Mouse (Mus musculus) megakaryocyte, embryonic 14.5 days (primary cell): ENCODE measurements at regions not wholly inside any gene's neighbourhood (a gene's known extent, or its start where the extent isn't known, plus 50 kb on each side); places are given as distances from the start of the nearest gene placed in this dataset.

Source experiments
- H3K27me3 ChIP-seq: replicated peaks from 2 replicates; pipeline ENCODE3; 2012; ENCODE audit warnings: inconsistent platforms
- H3K36me3 ChIP-seq: replicated peaks from 2 replicates; pipeline ENCODE3; 2012; ENCODE audit warnings: low read length, inconsistent platforms, mixed read lengths
- H3K4me1 ChIP-seq: 2 replicates; pipeline ENCODE4 v1.6.1; 2012; ENCODE audit warnings: inconsistent platforms
- H3K4me3 ChIP-seq: replicated peaks from 2 replicates; pipeline ENCODE3; 2012; ENCODE audit warnings: moderate library complexity, mild to moderate bottlenecking, inconsistent platforms
- H3K9me3 ChIP-seq: 2 replicates; pipeline ENCODE4 v1.6.1; 2012; ENCODE audit warnings: inconsistent platforms
- FLI1 ChIP-seq: IDR thresholded peaks from 2 replicates; pipeline ENCODE4 v1.6.1; 2012; ENCODE audit warnings: low read length, inconsistent platforms, mixed read lengths
- GATA1 ChIP-seq: IDR thresholded peaks from 3 replicates; pipeline ENCODE4 v1.6.1; 2012; ENCODE audit warnings: mixed read lengths, low read length, inconsistent platforms, borderline replicate concordance

DNA sequence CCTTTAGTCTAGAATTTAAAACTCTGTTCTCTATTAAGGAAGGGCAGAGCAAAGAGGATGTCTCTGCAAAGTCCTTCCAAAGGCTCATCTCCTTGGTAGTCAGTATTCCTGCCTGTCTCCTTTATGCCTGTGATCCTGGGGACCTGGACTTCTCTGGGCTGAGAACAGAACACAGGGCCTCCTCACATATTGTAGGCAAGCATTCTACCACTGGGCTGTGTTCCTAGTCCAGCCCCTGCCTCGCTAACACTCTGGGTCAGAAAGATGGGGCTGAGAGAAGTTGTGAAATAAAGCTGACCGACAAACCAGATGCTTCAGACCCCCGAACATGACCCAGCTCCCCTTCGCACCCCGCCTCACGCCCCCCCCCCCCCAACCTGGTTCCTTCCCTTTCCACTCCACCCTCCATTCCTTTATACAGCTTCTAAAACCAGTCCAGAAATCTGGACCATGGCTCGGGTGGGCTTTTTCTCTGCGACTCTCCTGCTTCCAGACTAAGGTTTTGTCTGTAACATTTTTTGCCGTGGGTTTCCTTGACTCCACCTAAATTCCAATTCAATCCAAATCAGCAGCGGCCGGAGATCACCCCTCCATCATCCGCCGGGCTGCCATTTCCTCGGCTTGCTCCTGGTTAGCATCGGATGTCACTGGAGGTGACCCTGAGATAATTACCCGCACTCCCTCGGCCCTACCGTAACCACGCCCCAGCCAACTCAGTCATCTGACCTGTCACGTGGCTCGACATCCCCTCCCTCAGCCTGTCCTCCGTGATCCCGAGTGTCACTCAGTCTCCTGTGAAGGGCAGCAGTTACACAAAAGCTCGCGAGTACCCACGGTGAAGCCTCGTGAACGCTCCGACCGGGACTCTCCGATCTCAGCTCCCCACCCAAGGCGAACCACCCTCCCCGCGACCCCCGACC lies 89.3 kb upstream of the Synm start:
- H3K9me3 ChIP-seq = peaks cover 30% of the 10 kb centered on the region
- no peaks in the 10 kb centered on the region for H3K36me3 ChIP-seq
- H3K27me3 ChIP-seq = peaks cover 50% of the 10 kb centered on the region
- H3K4me1 ChIP-seq = peaks cover 3% of the 10 kb centered on the region; the same call in 1 of the 2 replicates
- no peak for TF ChIP-seq FLI1
- no peak for TF ChIP-seq GATA1
- H3K4me3 ChIP-seq = peak overlapping the region; percentile 81

DNA sequence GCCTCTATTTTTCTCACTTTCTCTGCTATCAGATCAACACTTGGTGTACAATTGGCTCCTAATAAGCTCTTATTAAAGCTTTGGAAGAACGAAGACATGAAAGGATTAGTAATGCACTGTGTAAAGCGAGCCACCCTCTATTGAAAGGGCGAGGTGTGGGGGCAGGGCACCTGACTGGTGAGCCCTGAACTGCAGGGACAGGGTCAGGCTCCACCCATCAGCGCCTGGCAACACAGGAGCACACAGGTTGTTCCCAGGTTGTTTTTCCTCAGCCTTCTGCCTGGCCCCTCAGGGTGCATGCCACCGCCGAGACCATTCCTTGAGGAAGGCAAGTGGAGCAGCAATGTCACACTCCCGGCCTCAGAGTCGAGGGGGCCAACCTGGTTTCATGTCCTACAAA lies 87.3 kb upstream of the Synm start:
- Histone ChIP-seq H3K27me3 (peaks cover 50% of the 10 kb centered on the region), H3K4me1 (peaks cover 3% of the 10 kb centered on the region; the same call in 1 of the 2 replicates), H3K4me3 (no peak overlapping the region), H3K9me3 (peaks cover 28% of the 10 kb centered on the region), H3K36me3 (no peaks in the 10 kb centered on the region)
- TF ChIP-seq FLI1 (no peak), GATA1 (no peak)

DNA sequence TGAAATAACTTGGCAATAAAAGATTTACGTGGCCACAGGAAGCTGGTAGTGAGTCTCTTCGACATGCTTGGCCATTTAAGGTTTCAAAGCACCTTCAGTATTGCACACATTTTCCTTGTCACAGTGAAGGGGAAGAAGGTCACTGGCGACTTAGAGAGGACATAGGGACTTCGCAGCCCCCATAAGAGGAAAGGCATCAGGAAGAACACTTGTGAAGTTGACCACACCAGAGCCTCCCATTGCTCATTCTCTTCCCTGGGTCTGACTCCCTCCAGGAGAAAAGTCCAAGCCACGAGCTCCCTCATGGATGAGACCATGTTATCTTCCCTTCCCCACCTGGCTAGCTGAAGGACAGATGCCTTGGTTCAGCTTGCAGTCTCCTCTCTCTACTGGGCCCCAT lies 77.4 kb upstream of the Synm start:
- H3K4me3 ChIP-seq = no peak overlapping the region
- peaks cover 18% of the 10 kb centered on the region; the same call in 1 of the 2 replicates for H3K9me3 ChIP-seq
- no peaks in the 10 kb centered on the region for H3K27me3 ChIP-seq
- no peaks in the 10 kb centered on the region for H3K4me1 ChIP-seq
- TF ChIP-seq FLI1 (no peak), GATA1 (no peak)
- no peaks in the 10 kb centered on the region for H3K36me3 ChIP-seq

- H3K4me1 ChIP-seq = no peaks in the 10 kb centered on the region
- no peak overlapping the region for H3K4me3 ChIP-seq
- no peaks in the 10 kb centered on the region for H3K27me3 ChIP-seq
- H3K9me3 ChIP-seq = peaks cover 18% of the 10 kb centered on the region; the same call in 1 of the 2 replicates
- H3K36me3 ChIP-seq = no peaks in the 10 kb centered on the region
- TF ChIP-seq FLI1 = no peak
- TF ChIP-seq GATA1 = no peak
Observed at GRCm38 (mm10) chr7:67836117-67836949, 76.8 kb upstream of the Synm start.

DNA sequence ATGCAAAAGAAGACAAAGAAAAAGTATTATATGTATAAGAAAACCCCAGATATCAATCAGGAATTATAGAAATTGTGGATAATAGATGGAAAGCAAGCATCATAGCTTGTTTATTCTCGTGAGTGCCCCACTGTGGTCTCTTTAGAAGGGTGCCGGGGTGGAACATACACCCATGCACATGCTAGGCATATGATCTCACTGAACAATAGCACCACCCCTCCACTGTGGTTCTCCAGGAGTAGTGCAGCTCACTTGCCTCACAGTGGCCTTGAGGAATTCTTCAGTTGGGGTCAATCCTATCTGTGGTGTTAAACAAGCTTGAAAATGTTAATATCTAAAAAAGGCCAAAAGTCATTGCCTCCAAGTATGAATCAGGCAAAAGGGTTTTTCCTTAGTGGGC lies 72.2 kb upstream of the Synm start:
- no peak for TF ChIP-seq GATA1
- TF ChIP-seq FLI1 = no peak
- Histone ChIP-seq H3K9me3 (0 out of 2 replicates have a peak, but pooled peaks cover 9% of the 10 kb centered on the region), H3K27me3 (peaks cover 8% of the 10 kb centered on the region), H3K36me3 (no peaks in the 10 kb centered on the region), H3K4me3 (no peak overlapping the region), H3K4me1 (no peaks in the 10 kb centered on the region)

- Histone ChIP-seq H3K4me3 (no peak overlapping the region), H3K27me3 (peaks cover 17% of the 10 kb centered on the region), H3K36me3 (no peaks in the 10 kb centered on the region), H3K4me1 (no peaks in the 10 kb centered on the region), H3K9me3 (no peaks in the 10 kb centered on the region)
- no peak for TF ChIP-seq GATA1
- no peak for TF ChIP-seq FLI1
Observed at GRCm38 (mm10) chr7:67827386-67827785, 67.8 kb upstream of the Synm start.

DNA sequence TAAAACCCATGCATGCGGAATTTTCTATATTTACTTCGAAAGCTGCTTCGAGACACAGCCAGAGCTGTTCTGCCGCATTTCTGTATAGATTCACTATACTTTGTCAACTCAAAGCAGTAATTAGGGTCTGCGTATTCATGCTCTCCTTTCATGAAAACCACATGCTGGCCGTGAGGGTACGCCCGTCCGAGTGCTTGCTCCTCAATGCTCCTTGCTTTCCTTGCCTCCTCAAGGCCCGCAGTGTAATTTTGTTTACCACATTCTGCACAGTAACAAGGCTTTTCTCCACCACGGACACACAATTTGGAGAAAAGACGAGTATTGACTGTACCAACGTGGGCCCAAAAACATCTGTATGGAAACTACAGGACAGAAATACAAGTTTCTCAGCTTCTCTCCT lies 67.4 kb upstream of the Synm start:
- Histone ChIP-seq H3K36me3 (no peaks in the 10 kb centered on the region), H3K9me3 (no peaks in the 10 kb centered on the region), H3K4me1 (no peaks in the 10 kb centered on the region), H3K4me3 (no peak overlapping the region), H3K27me3 (peaks cover 17% of the 10 kb centered on the region)
- no peak for TF ChIP-seq GATA1
- no peak for TF ChIP-seq FLI1

GRCm38 (mm10) chr7:67826368-67826767 lies 66.8 kb upstream of the Synm start:
- Histone ChIP-seq H3K36me3 (no peaks in the 10 kb centered on the region), H3K9me3 (no peaks in the 10 kb centered on the region), H3K4me3 (no peak overlapping the region), H3K4me1 (no peaks in the 10 kb centered on the region), H3K27me3 (peaks cover 17% of the 10 kb centered on the region)
- TF ChIP-seq FLI1 (no peak), GATA1 (no peak)

GRCm38 (mm10) chr7:67825636-67826280 lies 66.2 kb upstream of the Synm start:
- Histone ChIP-seq H3K27me3 (peaks cover 17% of the 10 kb centered on the region), H3K4me1 (no peaks in the 10 kb centered on the region), H3K9me3 (no peaks in the 10 kb centered on the region), H3K36me3 (no peaks in the 10 kb centered on the region), H3K4me3 (no peak overlapping the region)
- TF ChIP-seq FLI1 (no peak), GATA1 (no peak)
